Mouse (Mus musculus) E14TG2a.4 (cell line): Measurements from ENCODE around the gene Tsen54.

ENCODE experiments used
- H3K27me3 ChIP-seq: 2 replicates; pipeline ENCODE4 v1.6.1; 2014; ENCODE audit warnings: low read length, control low read depth; ENCODE audit not compliant: insufficient read depth
- H3K36me3 ChIP-seq: 2 replicates; pipeline ENCODE4 v1.6.1; 2014; ENCODE audit warnings: low read length, control low read depth; ENCODE audit not compliant: insufficient read depth
- H3K4me1 ChIP-seq: replicated peaks from 2 replicates; pipeline ENCODE4 v1.6.1; 2014; ENCODE audit warnings: low read depth, low read length, control low read depth
- H3K4me3 ChIP-seq: replicated peaks from 2 replicates; pipeline ENCODE4 v1.5.1; 2014; ENCODE audit warnings: mild to moderate bottlenecking, low read length
- H3K9me3 ChIP-seq: 2 replicates; pipeline ENCODE4 v1.6.1; 2014; ENCODE audit warnings: low read length, control low read depth
- CTCF ChIP-seq: conservative IDR thresholded peaks from 2 replicates; pipeline ENCODE4 v1.5.1; 2014; ENCODE audit warnings: low read length
- NANOG ChIP-seq: IDR thresholded peaks from 2 replicates; pipeline ENCODE4 v1.6.1; 2014; ENCODE audit warnings: borderline replicate concordance, low read length, mixed read lengths
- POU5F1 ChIP-seq: IDR thresholded peaks from 2 replicates; pipeline ENCODE4 v1.6.1; 2014; ENCODE audit warnings: low read length, borderline replicate concordance

Gene Tsen54

GRCm38 (mm10) chr11:115831518-115831917 is 17.0 kb downstream of the Tsen54 start:
- TF ChIP-seq POU5F1, result no peak
- TF ChIP-seq NANOG, result no peak
- no peak for TF ChIP-seq CTCF
- H3K36me3 ChIP-seq, result peaks cover 31% of the 10 kb centered on the region
- no peaks in the 10 kb centered on the region for H3K9me3 ChIP-seq
- H3K27me3 ChIP-seq, result no peaks in the 10 kb centered on the region
- peak overlapping the region; percentile 74 for H3K4me3 ChIP-seq
- H3K4me1 ChIP-seq, result peaks cover 100% of the 10 kb centered on the region

- Histone ChIP-seq H3K36me3 (peaks cover 31% of the 10 kb centered on the region), H3K9me3 (no peaks in the 10 kb centered on the region), H3K4me1 (peaks cover 100% of the 10 kb centered on the region), H3K27me3 (no peaks in the 10 kb centered on the region), H3K4me3 (peak overlapping the region; percentile 74)
- TF ChIP-seq POU5F1 (no peak), CTCF (no peak), NANOG (no peak)
These were observed 17.5 kb downstream of the Tsen54 start for GRCm38 (mm10) chr11:115832064-115832463.

- Histone ChIP-seq H3K4me1 (peaks cover 100% of the 10 kb centered on the region), H3K36me3 (peaks cover 31% of the 10 kb centered on the region), H3K4me3 (peak overlapping the region; percentile 74), H3K27me3 (no peaks in the 10 kb centered on the region), H3K9me3 (no peaks in the 10 kb centered on the region)
- no peak for TF ChIP-seq CTCF
- TF ChIP-seq POU5F1, result no peak
- no peak for TF ChIP-seq NANOG
These were observed 18.0 kb downstream of the Tsen54 start for GRCm38 (mm10) chr11:115832523-115832922.

GRCm38 (mm10) chr11:115833021-115833513 is 18.5 kb downstream of the Tsen54 start:
- Histone ChIP-seq H3K4me3 (peak overlapping the region; percentile 74), H3K36me3 (peaks cover 32% of the 10 kb centered on the region), H3K27me3 (no peaks in the 10 kb centered on the region), H3K9me3 (no peaks in the 10 kb centered on the region), H3K4me1 (peaks cover 100% of the 10 kb centered on the region)
- TF ChIP-seq CTCF (no peak), NANOG (no peak), POU5F1 (no peak)

GRCm38 (mm10) chr11:115834033-115834432 is 19.5 kb downstream of the Tsen54 start:
- Histone ChIP-seq H3K27me3 (no peaks in the 10 kb centered on the region), H3K4me3 (peak overlapping the region; percentile 74), H3K36me3 (peaks cover 26% of the 10 kb centered on the region), H3K9me3 (no peaks in the 10 kb centered on the region), H3K4me1 (peaks cover 100% of the 10 kb centered on the region)
- TF ChIP-seq POU5F1 (no peak), NANOG (no peak), CTCF (no peak)

GRCm38 (mm10) chr11:115836656-115837395 is 22.3 kb downstream of the Tsen54 start:
- no peaks in the 10 kb centered on the region for H3K9me3 ChIP-seq
- peak overlapping the region; percentile 35 for H3K4me3 ChIP-seq
- no peak for TF ChIP-seq NANOG
- TF ChIP-seq POU5F1, result no peak
- no peak for TF ChIP-seq CTCF
- H3K36me3 ChIP-seq, result peaks cover 26% of the 10 kb centered on the region
- no peaks in the 10 kb centered on the region for H3K27me3 ChIP-seq
- peaks cover 96% of the 10 kb centered on the region for H3K4me1 ChIP-seq

GRCm38 (mm10) chr11:115837606-115838345 is 23.3 kb downstream of the Tsen54 start:
- Histone ChIP-seq H3K36me3 (peaks cover 26% of the 10 kb centered on the region), H3K4me1 (peaks cover 96% of the 10 kb centered on the region), H3K9me3 (no peaks in the 10 kb centered on the region), H3K27me3 (no peaks in the 10 kb centered on the region), H3K4me3 (peak overlapping the region; percentile 35)
- TF ChIP-seq POU5F1, result no peak
- TF ChIP-seq CTCF, result no peak
- TF ChIP-seq NANOG, result no peak

GRCm38 (mm10) chr11:115838895-115839311 is 24.4 kb downstream of the Tsen54 start:
- no peaks in the 10 kb centered on the region for H3K9me3 ChIP-seq
- peaks cover 96% of the 10 kb centered on the region for H3K4me1 ChIP-seq
- no peaks in the 10 kb centered on the region for H3K27me3 ChIP-seq
- TF ChIP-seq NANOG, result no peak
- no peak for TF ChIP-seq CTCF
- TF ChIP-seq POU5F1, result no peak
- H3K4me3 ChIP-seq, result peak overlapping the region; percentile 41
- peaks cover 29% of the 10 kb centered on the region for H3K36me3 ChIP-seq

GRCm38 (mm10) chr11:115839732-115840131 is 25.2 kb downstream of the Tsen54 start:
- peaks cover 32% of the 10 kb centered on the region for H3K36me3 ChIP-seq
- no peaks in the 10 kb centered on the region for H3K27me3 ChIP-seq
- H3K9me3 ChIP-seq, result no peaks in the 10 kb centered on the region
- H3K4me1 ChIP-seq, result peaks cover 96% of the 10 kb centered on the region
- peak overlapping the region; percentile 41 for H3K4me3 ChIP-seq
- TF ChIP-seq POU5F1, result no peak
- no peak for TF ChIP-seq CTCF
- TF ChIP-seq NANOG, result no peak
